Mouse (Mus musculus) intestine, embryonic 16.5 days (tissue): Measurements from ENCODE around the gene Gtf2h5. TPM values are rescaled to one million over a fixed set of nuclear protein-coding genes. Genes with fewer than 3 reads are reported as not detected.

ENCODE experiments used
- ATAC-seq: fragments of 200-750 bp; cut with Nextera tagmentation; 2 replicates; pipeline ENCODE4 v1.8.0; 2017; ENCODE audit warnings: moderate TSS enrichment, moderate library complexity
- H3K27ac ChIP-seq: fragments of 300-500 bp; sonication (generic); 2 replicates; pipeline ENCODE4 v1.5.1; 2014; ENCODE audit warnings: mild to moderate bottlenecking, low read length
- H3K27me3 ChIP-seq: fragments of 300-500 bp; sonication (generic); replicated peaks from 2 replicates; pipeline ENCODE4 v1.6.1; 2014; ENCODE audit warnings: low read length, control low read depth, mixed read lengths; ENCODE audit not compliant: control insufficient read depth, insufficient read depth
- H3K36me3 ChIP-seq: fragments of 300-500 bp; sonication (generic); 2 replicates; pipeline ENCODE4 v1.6.1; 2014; ENCODE audit warnings: low read length, control low read depth; ENCODE audit not compliant: control insufficient read depth, insufficient read depth
- H3K4me1 ChIP-seq: fragments of 300-500 bp; sonication (generic); 2 replicates; pipeline ENCODE4 v1.6.1; 2014; ENCODE audit warnings: low read length, control low read depth, mixed read lengths; ENCODE audit not compliant: control insufficient read depth, insufficient read depth
- H3K4me2 ChIP-seq: fragments of 300-500 bp; sonication (generic); 2 replicates; pipeline ENCODE4 v1.6.1; 2014; ENCODE audit warnings: low read depth, low read length, control low read depth
- H3K4me3 ChIP-seq: fragments of 300-500 bp; sonication (generic); 2 replicates; pipeline ENCODE4 v1.5.1; 2014; ENCODE audit warnings: mild to moderate bottlenecking, low read length
- H3K9ac ChIP-seq: fragments of 300-500 bp; sonication (generic); 2 replicates; pipeline ENCODE4 v1.6.1; 2014; ENCODE audit warnings: low read depth, low read length
- H3K9me3 ChIP-seq: fragments of 300-500 bp; sonication (generic); 2 replicates; pipeline ENCODE4 v1.6.1; 2016; ENCODE audit warnings: low read length, control low read depth; ENCODE audit not compliant: control insufficient read depth
- WGBS: fragments of 180-500 bp; shearing (Covaris S2); extraction: QIAGEN DNeasy Blood & Tissue Kit; methylation state at CpG from one replicate; pipeline ENCODE4 v1.1.7; 2014; 5-methylcytosine and 5-hydroxymethylcytosine counted together
- microRNA-seq: library from miRNA; unstranded; fragments of <30 nt; microRNA quantifications from one replicate; pipeline ENCODE4, GENCODE M21; 2016
- polyA plus RNA-seq: library from polyadenylated mRNA; unstranded; fragments of >200 nt; fragmentation: Nextera tagmentation; extraction: Ambion mirVana; gene quantifications from 2 replicates; pipeline ENCODE4 v1.2.1, GENCODE M21; 2015

Gene Gtf2h5
- polyA plus RNA-seq, 1 experiment from 2014 or later, result 151 TPM

DNA sequence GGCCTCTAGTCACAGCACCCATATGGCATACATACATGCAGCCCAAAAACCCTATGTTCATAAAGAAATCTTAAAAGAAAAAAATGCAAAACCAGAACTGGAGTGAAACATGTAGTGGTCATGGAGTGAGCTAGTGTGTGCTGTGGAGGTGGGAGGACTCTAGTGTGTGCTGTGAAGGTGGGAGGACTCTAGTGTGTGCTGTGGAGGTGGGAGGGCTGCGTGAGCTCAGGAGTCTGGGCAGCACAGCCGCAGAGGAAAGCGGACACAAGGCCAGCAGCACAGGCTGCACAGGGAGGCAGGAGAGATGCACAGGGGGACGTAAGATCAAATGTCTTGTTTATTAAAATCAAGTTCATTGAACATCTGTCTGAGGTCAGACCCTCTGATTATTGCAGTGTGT is 44.2 kb downstream of the Gtf2h5 start:
- no peaks in the 10 kb centered on the region for H3K27me3 ChIP-seq
- H3K9me3 ChIP-seq, result no peaks in the 10 kb centered on the region
- no peak for ATAC-seq
- H3K4me1 ChIP-seq, result no peaks in the 10 kb centered on the region
- no peak overlapping the region for H3K4me2 ChIP-seq
- H3K4me3 ChIP-seq, result no peak overlapping the region
- 0 out of 2 replicates have a peak, but pooled peaks cover 9% of the 10 kb centered on the region for H3K36me3 ChIP-seq
- 89% methylated on average over 4 of the region's 4 CpGs for WGBS
- H3K27ac ChIP-seq, result no peak overlapping the region
- no peak overlapping the region for H3K9ac ChIP-seq

DNA sequence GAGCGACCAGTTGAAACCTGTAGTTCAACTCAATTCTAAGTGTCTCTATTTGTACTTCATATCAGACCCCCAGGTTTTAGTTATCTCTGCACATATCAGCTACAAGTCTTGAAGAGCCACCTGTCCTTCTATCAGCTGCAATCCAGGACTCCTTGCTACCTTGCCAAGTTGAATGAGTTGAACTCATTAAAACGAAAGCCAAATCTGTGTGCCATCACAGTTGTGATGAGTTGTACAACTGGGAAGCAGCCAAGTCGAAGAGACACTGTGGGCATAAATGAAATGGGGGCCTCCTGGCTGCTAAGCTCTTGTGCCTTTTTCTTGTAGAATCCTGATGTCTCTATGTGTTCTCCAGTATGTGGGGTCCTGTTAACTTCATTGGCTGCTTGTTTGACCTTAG is 45.9 kb downstream of the Gtf2h5 start:
- H3K4me3 ChIP-seq, result no peak overlapping the region
- no peaks in the 10 kb centered on the region for H3K4me1 ChIP-seq
- H3K9ac ChIP-seq, result no peak overlapping the region
- WGBS, result 92% methylated on average over 3 of the region's 3 CpGs
- H3K27ac ChIP-seq, result no peak overlapping the region
- no peak overlapping the region for H3K4me2 ChIP-seq
- 0 out of 2 replicates have a peak, but pooled peaks cover 9% of the 10 kb centered on the region for H3K36me3 ChIP-seq
- H3K9me3 ChIP-seq, result no peaks in the 10 kb centered on the region
- ATAC-seq, result no peak
- no peaks in the 10 kb centered on the region for H3K27me3 ChIP-seq

DNA sequence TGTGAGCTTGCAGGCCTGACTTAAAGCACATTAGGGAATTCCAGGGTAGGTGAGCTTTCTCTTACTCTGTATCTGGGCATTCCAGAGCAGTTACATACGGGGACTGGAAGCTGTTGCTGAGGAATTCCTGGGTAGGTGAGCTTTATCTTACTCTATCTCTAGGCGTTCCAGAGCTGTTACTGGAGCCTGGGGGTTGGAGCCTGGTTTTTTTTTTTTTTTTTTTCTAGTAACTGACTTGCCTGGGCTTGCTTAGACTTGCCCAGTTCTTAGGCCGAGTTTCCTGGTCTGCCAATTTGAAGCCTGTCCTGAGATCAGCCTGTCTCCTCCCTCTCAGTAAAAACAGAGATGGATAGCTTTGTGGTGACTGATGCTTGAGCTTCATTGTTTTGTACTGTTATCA is 48.5 kb downstream of the Gtf2h5 start:
- Histone ChIP-seq H3K4me1 (no peaks in the 10 kb centered on the region), H3K4me3 (no peak overlapping the region), H3K36me3 (0 out of 2 replicates have a peak, but pooled peaks cover 3% of the 10 kb centered on the region), H3K27me3 (no peaks in the 10 kb centered on the region), H3K9me3 (no peaks in the 10 kb centered on the region), H3K9ac (no peak overlapping the region), H3K27ac (no peak overlapping the region), H3K4me2 (no peak overlapping the region)
- WGBS, result 46% methylated on average over 3 of the region's 3 CpGs
- no peak for ATAC-seq

DNA sequence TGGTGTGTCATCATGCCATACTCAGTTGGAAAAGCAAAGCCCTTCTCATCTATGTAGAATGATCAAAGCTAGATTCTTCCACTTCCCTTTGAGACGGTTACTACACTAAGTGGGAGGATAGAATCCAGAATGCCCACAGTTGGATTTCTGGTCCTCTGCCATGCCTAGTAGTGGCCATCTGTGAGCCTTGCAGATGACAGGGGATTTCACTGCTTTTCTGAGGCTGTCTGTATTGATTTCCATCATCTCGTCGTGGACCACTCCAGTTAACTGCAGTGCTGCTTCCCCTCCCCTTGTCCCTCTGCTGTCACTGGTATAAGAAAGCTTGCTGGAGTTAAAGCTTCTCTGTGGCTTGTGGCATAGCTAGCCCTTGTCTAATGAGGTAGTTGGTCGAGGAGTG is 49.8 kb downstream of the Gtf2h5 start:
- H3K4me1 ChIP-seq, result no peaks in the 10 kb centered on the region
- no peak overlapping the region for H3K9ac ChIP-seq
- no peak overlapping the region for H3K4me3 ChIP-seq
- no peak overlapping the region for H3K27ac ChIP-seq
- 0 out of 2 replicates have a peak, but pooled peaks cover 3% of the 10 kb centered on the region for H3K36me3 ChIP-seq
- no peak overlapping the region for H3K4me2 ChIP-seq
- WGBS, result 77% methylated on average over 4 of the region's 4 CpGs
- H3K27me3 ChIP-seq, result no peaks in the 10 kb centered on the region
- H3K9me3 ChIP-seq, result no peaks in the 10 kb centered on the region
- ATAC-seq, result no peak

DNA sequence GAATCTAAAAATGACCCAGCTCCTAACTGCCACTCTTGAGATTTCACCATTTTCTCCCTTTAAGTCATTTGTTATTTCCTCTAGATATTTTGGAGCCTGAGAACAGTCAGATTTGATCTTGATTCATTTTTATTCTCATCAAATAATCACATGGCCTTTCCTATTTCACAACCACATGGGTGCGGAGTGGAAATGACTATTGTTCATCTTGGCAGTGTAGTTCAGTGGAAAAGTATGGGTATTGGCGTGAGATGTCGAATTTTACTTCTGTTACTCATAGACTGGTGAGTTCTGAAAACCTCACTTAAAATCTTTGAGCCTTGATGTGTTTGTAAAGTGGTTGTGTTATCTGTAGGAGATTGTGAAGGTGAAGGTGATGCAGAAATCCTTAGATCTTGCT is 51.5 kb downstream of the Gtf2h5 start:
- Histone ChIP-seq H3K27ac (no peak overlapping the region), H3K4me1 (no peaks in the 10 kb centered on the region), H3K4me2 (no peak overlapping the region), H3K36me3 (no peaks in the 10 kb centered on the region), H3K9me3 (no peaks in the 10 kb centered on the region), H3K9ac (no peak overlapping the region), H3K27me3 (no peaks in the 10 kb centered on the region), H3K4me3 (no peak overlapping the region)
- WGBS, result 97% methylated on average over 3 of the region's 3 CpGs
- ATAC-seq, result no peak

Small RNA genes lying within 50 kb of the gene (microRNA-seq; reads per million reads assigned to microRNA genes)
- not detected for gene Gm22774

Other genes starting within 250 kb of the Gtf2h5 start
- gene Snx9, start 238.5 kb upstream of the Gtf2h5 start, polyA plus RNA-seq, result 52.6 and 61.6 TPM in 2 replicates
- 3.5 and 4.0 TPM in 2 replicates for gene Synj2, start 138.5 kb upstream of the Gtf2h5 start, polyA plus RNA-seq
- 3.9 and 4.6 TPM in 2 replicates for gene Serac1, start within 50 bp of the Gtf2h5 start, polyA plus RNA-seq
- 60.1 and 79.1 TPM in 2 replicates for gene Tulp4, start 26.7 kb downstream of the Gtf2h5 start, polyA plus RNA-seq
- gene Tmem181a, start 177.1 kb downstream of the Gtf2h5 start, polyA plus RNA-seq, result 20.7 and 22.1 TPM in 2 replicates
- 14.9 and 15.3 TPM in 2 replicates for gene Dynlt1a, start 237.7 kb downstream of the Gtf2h5 start, polyA plus RNA-seq